Mouse (Mus musculus): Measurements from ENCODE around the gene Akr1c20. TPM values are rescaled to one million over a fixed set of nuclear protein-coding genes. Genes with fewer than 3 reads are reported as not detected.

The Akr1c20 gene
- polyA plus RNA-seq (2015; fragmentation: Nextera tagmentation; extraction: Ambion mirVana): not detected in 2 replicates

DNA sequence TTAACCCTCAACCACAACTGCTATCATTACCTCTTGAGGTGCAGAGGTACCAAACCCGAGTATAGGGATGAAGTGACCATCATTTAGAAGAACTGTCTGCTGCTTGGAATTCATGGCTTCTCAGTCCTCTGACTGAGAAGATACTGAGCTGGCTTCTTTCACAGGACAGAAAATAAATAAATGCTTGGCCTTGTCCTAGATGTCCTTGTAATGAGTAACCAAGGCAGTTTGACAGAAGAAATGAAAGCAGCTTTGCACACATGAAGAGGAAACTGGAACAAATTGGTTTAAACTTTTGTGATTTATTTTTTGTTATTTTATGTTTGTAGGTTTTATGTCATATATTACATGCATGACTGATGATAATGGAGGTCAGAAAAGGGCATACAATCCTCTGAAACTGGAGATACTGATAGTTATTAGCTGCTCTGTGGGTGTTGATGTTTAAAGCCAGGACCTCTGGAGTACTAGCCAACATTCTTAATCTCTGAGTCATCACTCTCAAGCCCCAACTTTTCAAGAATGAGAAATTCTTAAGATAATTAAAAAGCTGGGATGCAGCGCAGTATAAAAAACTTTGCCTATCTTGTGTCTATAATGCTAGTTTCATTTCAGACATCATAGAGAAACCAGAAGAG, at the start of gene Akr1c20:
Gene Akr1c20, minus strand, starts transcription at position 145 of the 638 bp plus-strand sequence.
- Histone ChIP-seq H3K36me3 (no peaks in the 10 kb centered on the region), H3K4me1 (replicated peaks) (no peaks in the 10 kb centered on the region), H3K27ac (no peak within 1 kb of the TSS), H3K9me3 (no peaks in the 10 kb centered on the region), H3K4me2 (replicated peaks) (no peak within 1 kb of the TSS), H3K4me3 (replicated peaks) (no peak within 1 kb of the TSS), H3K27me3 (no peaks in the 10 kb centered on the region), H3K9ac (replicated peaks) (no peak within 1 kb of the TSS)
- WGBS: 83% methylated on average over 2 of the region's 2 CpGs
- no peak for ATAC-seq

DNA sequence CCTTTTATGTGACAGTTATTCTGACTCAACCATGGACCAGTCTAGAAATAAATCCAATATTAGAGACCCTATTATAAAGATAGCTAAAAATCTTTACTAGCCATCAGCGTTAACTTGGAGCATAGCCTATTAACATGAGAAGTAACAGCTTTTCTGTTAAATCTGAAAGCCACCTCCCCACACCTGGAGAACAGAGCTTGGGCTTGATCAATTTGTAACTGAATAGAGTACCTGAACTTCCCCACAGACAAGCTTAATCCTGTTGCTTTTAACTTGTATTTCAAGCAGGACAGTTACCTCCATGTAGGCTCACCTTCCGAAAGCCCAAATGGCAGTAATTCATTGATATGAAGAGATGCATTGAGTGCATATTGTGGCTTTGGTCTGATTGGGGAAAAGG, 42.9 kb upstream of the Akr1c20 start:
- no peaks in the 10 kb centered on the region for H3K36me3 ChIP-seq

DNA sequence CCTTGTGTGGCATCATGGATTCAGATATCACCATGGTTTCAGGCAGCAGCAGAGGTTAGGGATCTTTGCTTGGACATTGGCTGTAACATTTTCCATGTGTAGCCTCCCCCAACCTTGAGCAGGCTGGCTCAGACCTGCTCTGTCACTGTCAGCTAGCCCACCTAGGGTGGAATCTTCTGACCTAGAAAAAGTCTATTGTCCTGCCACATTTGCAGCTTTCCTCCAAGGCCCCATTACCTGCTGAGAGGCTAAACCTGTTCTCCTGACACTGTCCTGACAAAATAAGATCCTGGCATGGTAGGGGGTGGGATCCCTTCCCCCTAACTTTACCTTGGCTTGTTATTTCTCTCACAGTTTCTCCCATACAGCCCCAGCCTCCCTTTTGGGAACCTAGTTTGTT, 37.4 kb upstream of the Akr1c20 start:
- Histone ChIP-seq H3K36me3 (no peaks in the 10 kb centered on the region), H3K4me1 (replicated peaks) (no peaks in the 10 kb centered on the region), H3K4me2 (replicated peaks) (no peak overlapping the region), H3K27me3 (no peaks in the 10 kb centered on the region), H3K9ac (replicated peaks) (no peak overlapping the region), H3K27ac (no peak overlapping the region), H3K4me3 (replicated peaks) (no peak overlapping the region), H3K9me3 (no peaks in the 10 kb centered on the region)
- no peak for ATAC-seq

More for the DNA sequence above, 42.9 kb upstream of the Akr1c20 start:
- H3K4me1 ChIP-seq (replicated peaks): no peaks in the 10 kb centered on the region
- no peak overlapping the region for H3K27ac ChIP-seq
- no peaks in the 10 kb centered on the region for H3K9me3 ChIP-seq
- no peak overlapping the region for H3K4me3 ChIP-seq (replicated peaks)
- H3K9ac ChIP-seq (replicated peaks): no peak overlapping the region
- no peak overlapping the region for H3K4me2 ChIP-seq (replicated peaks)
- WGBS: 90% methylated on average over 2 of the region's 2 CpGs
- no peak for ATAC-seq
- H3K27me3 ChIP-seq: no peaks in the 10 kb centered on the region

DNA sequence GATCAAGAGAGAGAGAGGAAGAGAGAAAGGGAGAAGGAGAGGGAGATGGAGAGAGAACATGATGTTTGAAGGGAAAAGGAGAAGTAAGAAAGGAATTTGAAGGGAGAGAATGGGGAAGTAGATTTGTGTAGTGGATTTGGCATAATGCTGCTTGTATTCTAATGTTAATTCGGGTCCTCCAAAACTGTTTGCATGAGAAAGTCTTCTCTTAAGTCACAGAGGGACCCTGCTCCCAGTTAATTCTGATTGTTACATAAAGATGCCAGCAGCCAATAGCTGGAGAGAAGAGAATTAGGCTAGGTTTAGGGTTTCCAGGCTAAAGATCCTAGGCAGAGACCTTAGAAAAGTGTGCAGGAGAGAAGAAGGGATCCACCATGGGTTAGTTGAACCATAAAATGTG, 36.0 kb upstream of the Akr1c20 start:
- Histone ChIP-seq H3K4me2 (replicated peaks) (no peak overlapping the region), H3K27ac (no peak overlapping the region), H3K9ac (replicated peaks) (no peak overlapping the region), H3K27me3 (no peaks in the 10 kb centered on the region), H3K36me3 (no peaks in the 10 kb centered on the region), H3K4me1 (replicated peaks) (no peaks in the 10 kb centered on the region), H3K9me3 (no peaks in the 10 kb centered on the region), H3K4me3 (replicated peaks) (no peak overlapping the region)
- WGBS: 68% methylated on average over 1 of the region's 1 CpGs
- no peak for ATAC-seq

DNA sequence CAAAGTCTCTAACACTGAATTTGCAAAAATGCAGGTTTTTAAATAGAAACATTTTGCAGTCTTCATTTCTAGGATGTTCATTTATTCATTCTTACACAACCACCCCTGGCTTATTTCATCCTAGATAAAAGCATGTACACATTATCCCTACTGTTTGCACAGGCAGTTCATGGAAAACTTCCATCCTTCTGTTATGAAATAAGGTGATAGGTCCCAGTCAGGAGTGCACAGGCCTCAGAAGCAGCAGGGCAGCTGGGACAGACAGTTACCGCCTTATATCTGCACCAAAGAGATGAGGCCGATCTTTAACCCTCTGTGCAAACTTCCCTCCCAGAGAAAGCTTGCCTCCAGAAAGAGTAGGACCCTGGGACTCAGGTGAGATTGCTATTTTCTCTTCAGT, 8.3 kb downstream of the Akr1c20 start:
- H3K27me3 ChIP-seq: no peaks in the 10 kb centered on the region
- ATAC-seq: no peak
- 94% methylated on average over 2 of the region's 2 CpGs for WGBS
- no peak overlapping the region for H3K9ac ChIP-seq (replicated peaks)
- no peaks in the 10 kb centered on the region for H3K9me3 ChIP-seq
- H3K4me1 ChIP-seq (replicated peaks): no peaks in the 10 kb centered on the region
- H3K4me2 ChIP-seq (replicated peaks): no peak overlapping the region
- no peaks in the 10 kb centered on the region for H3K36me3 ChIP-seq
- H3K27ac ChIP-seq: no peak overlapping the region
- H3K4me3 ChIP-seq (replicated peaks): no peak overlapping the region

DNA sequence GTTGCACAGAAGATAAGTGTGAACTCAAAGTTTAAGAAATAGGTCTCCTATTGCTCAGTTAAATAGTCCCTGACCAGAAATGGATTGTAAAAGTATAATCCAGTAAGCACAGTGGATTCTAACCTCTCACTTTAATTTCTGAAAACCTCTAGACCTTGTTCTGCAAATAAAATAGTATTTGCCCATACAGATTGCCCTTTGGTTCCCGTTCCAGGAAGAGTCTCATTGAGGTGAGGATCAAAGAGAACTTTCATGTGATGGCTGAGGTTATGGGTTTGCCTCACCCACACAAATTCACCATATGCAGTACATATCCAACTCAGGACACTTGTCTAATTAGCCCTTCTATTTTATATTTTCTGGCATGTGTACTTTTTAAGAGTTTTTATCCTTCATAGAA, 55.2 kb downstream of the Akr1c20 start:
- no peak overlapping the region for H3K4me3 ChIP-seq (replicated peaks)
- no peaks in the 10 kb centered on the region for H3K9me3 ChIP-seq
- no peak overlapping the region for H3K9ac ChIP-seq (replicated peaks)
- no peaks in the 10 kb centered on the region for H3K27me3 ChIP-seq
- H3K4me2 ChIP-seq (replicated peaks): no peak overlapping the region
- no peaks in the 10 kb centered on the region for H3K4me1 ChIP-seq (replicated peaks)
- WGBS: 81% methylated on average over 1 of the region's 1 CpGs
- H3K27ac ChIP-seq: no peak overlapping the region
- H3K36me3 ChIP-seq: no peaks in the 10 kb centered on the region
- no peak for ATAC-seq

DNA sequence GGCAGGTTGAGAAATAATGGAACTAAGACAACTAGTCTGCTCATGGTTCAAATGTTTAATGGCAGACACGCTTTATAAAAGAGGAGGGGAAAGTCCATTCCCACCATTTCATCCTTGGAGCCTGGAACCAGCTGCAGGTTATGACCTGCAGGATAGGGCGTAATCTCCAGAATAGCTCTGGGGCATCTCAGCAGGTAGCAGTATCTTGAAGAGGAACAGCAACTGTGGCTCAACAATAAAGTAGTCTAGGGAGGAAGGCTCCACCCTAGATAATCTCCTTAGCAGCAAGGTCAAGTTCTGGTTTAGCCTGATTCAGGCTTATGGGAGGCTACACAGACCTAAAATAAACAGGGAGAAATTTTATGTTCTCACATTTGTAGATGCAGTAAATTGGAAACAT, 57.5 kb downstream of the Akr1c20 start:
- no peaks in the 10 kb centered on the region for H3K9me3 ChIP-seq
- no peaks in the 10 kb centered on the region for H3K4me1 ChIP-seq (replicated peaks)
- no peaks in the 10 kb centered on the region for H3K36me3 ChIP-seq
- 90% methylated on average over 2 of the region's 2 CpGs for WGBS
- no peak overlapping the region for H3K27ac ChIP-seq
- no peak overlapping the region for H3K4me2 ChIP-seq (replicated peaks)
- H3K4me3 ChIP-seq (replicated peaks): no peak overlapping the region
- H3K27me3 ChIP-seq: no peaks in the 10 kb centered on the region
- H3K9ac ChIP-seq (replicated peaks): no peak overlapping the region
- ATAC-seq: no peak

Other genes with a start within 250 kb of the Akr1c20 start
- not detected in 2 replicates for gene Akr1c12, start 243.9 kb downstream of the Akr1c20 start, polyA plus RNA-seq (2015; fragmentation: Nextera tagmentation; extraction: Ambion mirVana)
- not detected in 2 replicates for gene Akr1c6, start 89.0 kb downstream of the Akr1c20 start, polyA plus RNA-seq (2015; fragmentation: Nextera tagmentation; extraction: Ambion mirVana)
- 0.13 TPM in 1 of 2 replicates, not detected in the other for gene Akr1c21, start 50.7 kb upstream of the Akr1c20 start, polyA plus RNA-seq (2015; fragmentation: Nextera tagmentation; extraction: Ambion mirVana)
- 40.8 and 54.2 TPM in 2 replicates for gene Akr1e1, start 85.8 kb upstream of the Akr1c20 start, polyA plus RNA-seq (2015; fragmentation: Nextera tagmentation; extraction: Ambion mirVana)

Data from midbrain, embryonic 13.5 days (tissue).